Mouse (Mus musculus): ENCODE data around the gene Mphosph10. TPM values are rescaled to one million over a fixed set of nuclear protein-coding genes. Genes with fewer than 3 reads are reported as not detected.

Gene Mphosph10
- 77.6 TPM for polyA plus RNA-seq (2014; fragmentation: Illumina TruSeq; extraction: RNeasy Lipid Tissue Mini Kit (QIAGEN cat#74804); ENCODE audit: low read depth, low replicate concordance)

DNA sequence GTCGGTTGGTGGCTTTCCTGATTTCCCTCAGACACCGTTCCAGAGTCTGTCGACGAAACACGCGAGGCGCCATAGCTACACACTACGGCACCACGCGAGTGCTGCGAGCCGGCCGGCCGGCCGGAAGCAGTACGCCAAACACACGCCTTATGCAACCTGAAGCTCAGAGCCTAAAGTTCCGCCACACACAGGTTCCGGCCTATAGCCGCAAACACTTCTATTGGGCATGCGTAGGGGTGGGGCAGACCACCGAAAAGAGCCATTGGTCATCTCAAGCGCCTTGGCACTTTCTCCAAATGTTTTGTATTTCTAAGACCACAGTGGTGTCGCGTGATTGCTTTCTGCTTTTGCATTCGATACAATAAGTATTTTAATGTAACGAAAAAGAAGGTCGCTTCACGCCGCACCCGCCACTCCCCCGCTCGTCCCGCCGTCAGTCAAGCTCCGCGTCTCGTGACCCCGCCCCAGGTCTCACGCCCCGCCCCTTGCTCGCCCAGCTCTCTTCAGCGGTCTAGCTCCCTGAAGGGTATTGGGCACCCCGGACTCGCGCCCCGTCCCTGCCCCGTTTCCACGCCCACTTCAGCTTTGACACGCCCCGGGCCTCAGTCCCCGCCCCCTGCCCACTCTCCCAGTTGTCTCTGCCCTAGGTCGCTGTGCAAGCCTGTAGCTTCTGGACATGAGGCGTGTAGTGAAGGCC is at the start of gene Mphosph10, which contains the start of gene Mcee:
Gene Mphosph10, minus strand, starts transcription at position 147 of the 697 bp plus-strand sequence.
Gene Mcee, plus strand, starts transcription at position 486 of the 697 bp plus-strand sequence.

DNA sequence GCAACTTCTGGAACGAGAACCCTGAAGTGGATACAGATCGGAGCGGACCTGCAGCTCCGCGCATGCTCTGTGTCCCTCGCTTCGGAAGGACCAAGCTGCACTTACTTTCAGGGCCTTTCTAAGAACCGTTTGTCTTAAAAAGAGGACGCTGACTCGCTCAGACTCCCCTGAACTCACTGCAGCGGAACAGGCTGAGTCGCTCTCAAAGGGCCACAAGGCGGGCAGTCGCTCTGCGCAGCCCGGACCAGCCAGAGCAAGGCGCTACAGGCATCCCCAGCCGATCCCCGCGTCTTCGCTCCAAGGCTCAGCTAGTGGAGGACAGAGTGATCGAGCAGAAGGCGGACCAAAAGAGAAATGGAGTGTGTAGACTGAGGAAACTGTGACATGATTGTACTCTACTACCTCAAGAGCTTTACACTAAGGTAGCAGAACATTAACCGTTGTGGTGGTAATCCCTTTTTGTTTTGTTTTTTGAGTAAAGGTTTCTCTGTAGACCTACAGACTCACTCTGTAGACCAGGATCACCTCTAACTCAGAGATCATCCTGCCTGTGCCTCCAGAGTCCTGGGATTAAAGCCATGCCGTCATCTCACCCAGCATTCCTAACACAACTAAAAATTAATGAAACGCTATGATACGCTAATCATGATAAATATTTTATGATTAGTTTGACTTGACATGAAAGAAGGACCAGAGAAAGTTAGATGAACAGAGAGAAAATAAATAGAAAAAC is 18.1 kb downstream of the Mphosph10 start, which contains the start of gene Fan1:
Gene Fan1, minus strand, starts transcription at position 266 of the 733 bp plus-strand sequence.

Other genes starting within 250 kb of the Mphosph10 start
- gene Trpm1, start 238.4 kb downstream of the Mphosph10 start, polyA plus RNA-seq (2014; fragmentation: Illumina TruSeq; extraction: RNeasy Lipid Tissue Mini Kit (QIAGEN cat#74804); ENCODE audit: low read depth, low replicate concordance): not detected
- 31.3 TPM for gene Mtmr10, start 104.6 kb downstream of the Mphosph10 start, polyA plus RNA-seq (2014; fragmentation: Illumina TruSeq; extraction: RNeasy Lipid Tissue Mini Kit (QIAGEN cat#74804); ENCODE audit: low read depth, low replicate concordance)
- gene Fan1, start 18.2 kb downstream of the Mphosph10 start, polyA plus RNA-seq (2014; fragmentation: Illumina TruSeq; extraction: RNeasy Lipid Tissue Mini Kit (QIAGEN cat#74804); ENCODE audit: low read depth, low replicate concordance): 6.8 TPM
- 191 TPM for gene Mcee, start 339 bp upstream of the Mphosph10 start, polyA plus RNA-seq (2014; fragmentation: Illumina TruSeq; extraction: RNeasy Lipid Tissue Mini Kit (QIAGEN cat#74804); ENCODE audit: low read depth, low replicate concordance)
- not detected for gene Apba2, start 109.4 kb upstream of the Mphosph10 start, polyA plus RNA-seq (2014; fragmentation: Illumina TruSeq; extraction: RNeasy Lipid Tissue Mini Kit (QIAGEN cat#74804); ENCODE audit: low read depth, low replicate concordance)